Mouse (Mus musculus) thymus, adult 2 months (tissue): Measurements from ENCODE around the gene Atraid.

Source experiments
- CTCF ChIP-seq: fragments of 200-500 bp; IDR thresholded peaks from 2 replicates; pipeline ENCODE4 v1.5.1; 2012; ENCODE audit warnings: mild to moderate bottlenecking, control low read depth, low read length, moderate library complexity, borderline replicate concordance; ENCODE audit not compliant: control insufficient read depth, poor library complexity, insufficient read depth; ENCODE audit errors: extremely low read depth
- POLR2A ChIP-seq: fragments of 200-500 bp; IDR thresholded peaks from 2 replicates; pipeline ENCODE4 v1.6.1; 2012; ENCODE audit warnings: mild to moderate bottlenecking, low read length, control low read depth, moderate library complexity; ENCODE audit not compliant: control insufficient read depth, poor library complexity, insufficient read depth; ENCODE audit errors: extremely low read depth

DNA sequence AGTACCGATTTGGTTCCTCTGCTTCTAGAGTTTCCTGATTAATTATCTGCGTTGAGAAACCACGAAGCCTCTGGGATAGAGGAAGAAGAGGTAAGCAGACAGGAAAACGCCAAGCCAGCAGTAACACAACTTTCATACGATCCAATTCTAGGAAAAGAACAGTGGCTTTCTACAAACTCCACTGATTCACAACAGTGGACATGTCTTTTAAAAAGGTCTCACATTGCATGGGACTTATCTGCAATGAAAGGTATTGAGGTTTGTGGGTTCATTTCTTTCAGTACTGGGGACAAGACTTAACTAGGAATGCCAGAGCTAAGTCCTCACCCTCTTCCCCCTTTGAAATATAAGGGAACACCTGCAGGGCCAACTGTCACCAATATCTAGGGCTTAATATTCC, 1.0 kb upstream of the Atraid start:
- no peak for TF ChIP-seq CTCF
- TF ChIP-seq POLR2A: no peak
